Mouse (Mus musculus) limb, embryonic 15.5 days (tissue): Measurements from ENCODE around the gene Flnb. TPM values are rescaled to one million over a fixed set of nuclear protein-coding genes. Genes with fewer than 3 reads are reported as not detected.

Source experiments
- ATAC-seq: fragments of 200-750 bp; cut with Nextera tagmentation; 2 replicates; pipeline ENCODE4 v1.8.0; 2017; ENCODE audit warnings: low read depth, moderate TSS enrichment; ENCODE audit not compliant: insufficient number of reproducible peaks, low FRiP score, low TSS enrichment
- H3K27ac ChIP-seq: fragments of 300-500 bp; sonication (generic); 2 replicates; pipeline ENCODE4 v1.5.1; 2015; ENCODE audit warnings: moderate library complexity, mild to moderate bottlenecking, inconsistent platforms
- H3K27me3 ChIP-seq: fragments of 300-500 bp; sonication (generic); 2 replicates; pipeline ENCODE4 v1.6.1; 2015; ENCODE audit warnings: inconsistent platforms
- H3K36me3 ChIP-seq: fragments of 300-500 bp; sonication (generic); 2 replicates; pipeline ENCODE4 v1.6.1; 2015; ENCODE audit warnings: inconsistent platforms
- H3K4me1 ChIP-seq: fragments of 300-500 bp; sonication (generic); 2 replicates; pipeline ENCODE4 v1.6.1; 2015; ENCODE audit warnings: inconsistent platforms
- H3K4me2 ChIP-seq: fragments of 300-500 bp; sonication (generic); 2 replicates; pipeline ENCODE4 v1.6.1; 2015; ENCODE audit warnings: mild to moderate bottlenecking, inconsistent platforms
- H3K4me3 ChIP-seq: fragments of 300-500 bp; sonication (generic); 2 replicates; pipeline ENCODE4 v1.5.1; 2015; ENCODE audit warnings: mild to moderate bottlenecking, inconsistent platforms
- H3K9ac ChIP-seq: fragments of 300-500 bp; sonication (generic); 2 replicates; pipeline ENCODE4 v1.6.1; 2015; ENCODE audit warnings: inconsistent platforms
- H3K9me3 ChIP-seq: fragments of 300-500 bp; sonication (generic); 2 replicates; pipeline ENCODE4 v1.6.1; 2016; ENCODE audit warnings: inconsistent platforms
- WGBS: fragments of 180-500 bp; shearing (Covaris S2); methylation state at CpG from one replicate; pipeline ENCODE4 v1.1.7; 2015; 5-methylcytosine and 5-hydroxymethylcytosine counted together
- polyA plus RNA-seq: library from polyadenylated mRNA; unstranded; fragments of >200 nt; fragmentation: Nextera tagmentation; extraction: Ambion mirVana; gene quantifications from 2 replicates; pipeline ENCODE4 v1.2.1, GENCODE M21; 2015

The Flnb gene
- polyA plus RNA-seq, 1 experiment from 2014 or later: 33.0 TPM

DNA sequence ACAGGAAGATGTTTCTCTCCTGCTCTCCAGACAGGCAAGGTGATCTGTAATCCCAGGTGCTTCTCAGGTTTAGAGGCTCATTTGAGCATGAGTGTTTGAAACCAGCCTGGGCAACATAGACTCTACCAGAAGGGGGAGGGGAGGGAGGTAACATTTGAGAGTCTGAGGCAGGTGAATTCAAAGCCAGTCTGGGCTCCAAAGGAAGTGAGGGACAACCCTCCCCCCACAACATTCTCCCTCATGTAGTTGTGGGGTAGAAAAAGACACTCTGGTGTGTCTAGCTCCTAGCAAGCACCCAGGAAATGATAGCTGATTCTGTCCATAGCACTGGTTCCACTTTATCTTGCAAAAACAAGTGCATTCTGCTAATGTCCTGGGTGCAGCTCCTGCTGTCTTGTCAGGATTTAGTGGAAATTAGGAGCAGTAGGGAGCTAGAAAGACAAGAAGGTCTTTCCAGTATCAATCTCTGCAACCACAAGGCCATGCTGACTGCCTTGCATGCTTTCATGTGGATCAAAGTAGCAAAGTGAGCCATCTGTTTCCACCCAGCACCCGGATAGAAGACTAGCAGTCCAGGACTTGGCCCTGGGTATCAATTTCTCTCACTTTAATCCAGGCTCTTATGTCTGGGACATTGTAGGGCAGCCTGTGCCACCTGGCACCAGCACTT lies 14.1 kb downstream of the Flnb start:
- H3K4me1 ChIP-seq: peaks cover 25% of the 10 kb centered on the region

DNA sequence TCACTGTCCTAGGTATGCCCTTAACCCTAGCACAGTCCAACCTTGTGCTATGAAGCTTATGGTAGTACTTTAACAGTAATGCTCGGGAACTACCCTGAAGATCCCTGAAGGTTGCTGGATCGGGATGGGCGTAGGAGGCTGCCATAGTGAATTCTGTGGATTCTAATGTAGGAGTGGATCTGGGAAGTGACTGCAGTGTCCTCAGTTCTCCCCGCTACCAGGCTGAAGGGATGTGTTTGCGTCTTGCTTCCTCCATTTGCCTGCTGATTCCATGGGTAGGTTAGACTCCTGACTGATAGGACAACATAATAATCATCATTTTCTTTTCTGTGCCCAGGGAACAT lies 14.7 kb downstream of the Flnb start:
- Histone ChIP-seq H3K4me2 (no peak overlapping the region), H3K9me3 (no peaks in the 10 kb centered on the region; the same call in 1 of the 2 replicates), H3K4me3 (no peak overlapping the region), H3K27ac (no peak overlapping the region), H3K4me1 (peaks cover 22% of the 10 kb centered on the region), H3K36me3 (no peaks in the 10 kb centered on the region), H3K27me3 (no peaks in the 10 kb centered on the region), H3K9ac (no peak overlapping the region)
- WGBS: 90% methylated on average over 5 of the region's 5 CpGs
- ATAC-seq: no peak

More for the DNA sequence above, 14.1 kb downstream of the Flnb start:
- H3K9me3 ChIP-seq: no peaks in the 10 kb centered on the region; the same call in 1 of the 2 replicates
- no peak overlapping the region for H3K27ac ChIP-seq
- no peak overlapping the region for H3K4me3 ChIP-seq
- no peaks in the 10 kb centered on the region for H3K36me3 ChIP-seq
- 29% methylated on average over 1 of the region's 1 CpGs for WGBS
- no peak overlapping the region for H3K9ac ChIP-seq
- no peak overlapping the region for H3K4me2 ChIP-seq
- H3K27me3 ChIP-seq: no peaks in the 10 kb centered on the region
- no peak for ATAC-seq

DNA sequence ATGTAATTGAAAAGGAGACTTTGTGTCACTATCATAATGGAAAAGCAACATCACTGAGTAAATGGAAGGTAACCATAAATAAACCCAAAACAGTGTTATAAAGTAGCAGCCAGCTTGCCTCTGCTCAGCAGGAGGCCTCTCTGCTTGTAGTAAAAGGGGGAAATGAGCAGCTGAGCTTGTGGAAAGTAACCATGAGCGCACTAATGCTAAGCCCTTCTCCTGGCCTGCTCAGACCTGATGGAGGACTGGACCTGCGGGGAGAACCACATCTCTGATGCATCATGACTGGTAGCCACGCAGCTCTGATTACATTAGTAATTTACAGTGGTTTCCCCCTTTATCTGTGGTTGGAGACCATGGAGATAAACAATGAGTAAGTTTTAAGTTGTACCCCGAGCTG lies 15.7 kb downstream of the Flnb start:
- H3K27me3 ChIP-seq: no peaks in the 10 kb centered on the region
- peaks cover 21% of the 10 kb centered on the region for H3K4me1 ChIP-seq
- WGBS: 40% methylated on average over 4 of the region's 4 CpGs
- ATAC-seq: no peak
- H3K27ac ChIP-seq: no peak overlapping the region
- H3K9ac ChIP-seq: no peak overlapping the region
- H3K4me2 ChIP-seq: no peak overlapping the region
- no peaks in the 10 kb centered on the region; the same call in 1 of the 2 replicates for H3K9me3 ChIP-seq
- no peaks in the 10 kb centered on the region for H3K36me3 ChIP-seq
- no peak overlapping the region for H3K4me3 ChIP-seq

- Histone ChIP-seq H3K36me3 (no peaks in the 10 kb centered on the region), H3K27ac (no peak overlapping the region), H3K9me3 (no peaks in the 10 kb centered on the region), H3K27me3 (no peaks in the 10 kb centered on the region), H3K4me2 (no peak overlapping the region), H3K4me1 (peaks cover 25% of the 10 kb centered on the region), H3K4me3 (no peak overlapping the region), H3K9ac (no peak overlapping the region)
- no peak for ATAC-seq
- WGBS: 75% methylated on average over 5 of the region's 5 CpGs
These were observed 20.9 kb downstream of the Flnb start for GRCm38 (mm10) chr14:7838564-7839089.

- no peaks in the 10 kb centered on the region for H3K27me3 ChIP-seq
- no peak overlapping the region for H3K4me2 ChIP-seq
- WGBS: 50% methylated on average over 8 of the region's 8 CpGs
- peaks cover 33% of the 10 kb centered on the region for H3K4me1 ChIP-seq
- H3K36me3 ChIP-seq: no peaks in the 10 kb centered on the region
- H3K9me3 ChIP-seq: no peaks in the 10 kb centered on the region
- H3K4me3 ChIP-seq: no peak overlapping the region
- ATAC-seq: no peak
- no peak overlapping the region for H3K9ac ChIP-seq
- no peak overlapping the region for H3K27ac ChIP-seq
These were observed 22.3 kb downstream of the Flnb start for GRCm38 (mm10) chr14:7839950-7840514.

DNA sequence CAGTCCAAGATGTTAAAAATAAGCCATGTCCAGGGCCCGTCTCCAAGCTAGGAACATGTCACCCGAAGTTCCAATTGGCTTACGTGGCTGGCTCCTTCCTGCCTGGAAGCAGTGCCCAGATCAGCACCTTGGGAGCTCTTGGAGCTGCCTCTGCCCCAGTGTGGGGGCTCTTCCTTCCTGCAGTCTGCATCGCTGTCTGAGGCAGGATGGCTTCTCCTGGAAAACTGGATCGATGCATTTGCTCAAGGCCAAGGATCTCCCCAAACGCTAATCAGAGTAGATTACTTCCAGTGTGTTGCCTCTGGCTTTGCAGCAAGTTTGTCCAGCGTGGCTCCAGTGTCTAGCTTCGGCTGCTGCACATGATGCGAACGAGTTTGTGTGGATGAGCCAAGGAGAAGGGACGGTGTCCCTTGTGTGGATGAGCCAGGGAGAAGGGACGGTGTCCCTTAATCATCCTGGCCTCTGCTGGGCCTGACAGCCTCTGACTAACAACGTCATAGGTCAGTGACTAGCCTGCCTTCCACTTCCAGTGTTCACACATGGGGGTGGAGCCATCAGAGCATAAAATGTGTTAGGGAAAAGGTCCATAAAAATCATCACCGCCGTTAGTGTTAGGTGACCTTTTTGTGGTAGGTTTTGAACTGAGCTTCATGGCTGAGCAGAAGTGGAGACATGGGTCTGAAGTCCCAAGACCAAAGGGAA lies 25.0 kb downstream of the Flnb start:
- WGBS: 43% methylated on average over 15 of the region's 15 CpGs
- Histone ChIP-seq H3K4me3 (no peak overlapping the region), H3K4me1 (peaks cover 41% of the 10 kb centered on the region), H3K36me3 (no peaks in the 10 kb centered on the region), H3K27me3 (no peaks in the 10 kb centered on the region), H3K4me2 (peak overlapping the region; percentile 3; the same call in 1 of the 2 replicates), H3K9me3 (no peaks in the 10 kb centered on the region), H3K9ac (no peak overlapping the region), H3K27ac (peak overlapping the region; percentile 68)
- ATAC-seq: no peak; the same call in 1 of the 2 replicates

DNA sequence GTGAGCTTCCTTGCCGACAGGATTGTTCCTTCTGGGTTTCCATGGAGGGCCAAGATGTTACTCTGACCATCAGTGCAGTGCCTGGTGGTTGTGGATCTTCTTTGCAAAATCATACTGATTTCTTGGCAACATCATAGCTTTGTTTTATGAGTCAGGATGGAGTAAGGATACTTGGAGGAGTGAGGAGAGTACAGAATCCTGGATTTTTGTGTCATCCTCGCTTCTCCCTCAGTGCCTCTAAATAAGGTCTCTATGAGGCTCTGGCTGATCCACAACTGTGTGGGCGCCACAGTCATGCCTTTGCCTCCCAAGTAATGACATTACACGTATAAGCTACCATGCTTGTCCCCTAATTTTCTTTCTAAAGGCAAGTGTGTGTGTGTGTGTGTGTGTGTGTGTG lies 28.9 kb downstream of the Flnb start:
- H3K4me1 ChIP-seq: peaks cover 64% of the 10 kb centered on the region
- 72% methylated on average over 4 of the region's 4 CpGs for WGBS
- H3K4me3 ChIP-seq: no peak overlapping the region
- H3K4me2 ChIP-seq: no peak overlapping the region
- no peak overlapping the region for H3K27ac ChIP-seq
- H3K9me3 ChIP-seq: no peaks in the 10 kb centered on the region
- no peak for ATAC-seq
- H3K27me3 ChIP-seq: no peaks in the 10 kb centered on the region
- no peak overlapping the region for H3K9ac ChIP-seq
- no peaks in the 10 kb centered on the region for H3K36me3 ChIP-seq

- no peaks in the 10 kb centered on the region for H3K27me3 ChIP-seq
- no peak overlapping the region for H3K4me3 ChIP-seq
- ATAC-seq: peak; percentile 59
- no peak overlapping the region for H3K9ac ChIP-seq
- H3K27ac ChIP-seq: peak overlapping the region; percentile 64
- WGBS: 17% methylated on average over 5 of the region's 5 CpGs
- no peaks in the 10 kb centered on the region for H3K36me3 ChIP-seq
- peaks cover 63% of the 10 kb centered on the region for H3K4me1 ChIP-seq
- H3K4me2 ChIP-seq: no peak overlapping the region
- no peaks in the 10 kb centered on the region for H3K9me3 ChIP-seq
These were observed 30.0 kb downstream of the Flnb start for GRCm38 (mm10) chr14:7847746-7848232.

GRCm38 (mm10) chr14:7850913-7851312 lies 33.2 kb downstream of the Flnb start:
- peak overlapping the region; percentile 22; the same call in 1 of the 2 replicates for H3K27ac ChIP-seq

DNA sequence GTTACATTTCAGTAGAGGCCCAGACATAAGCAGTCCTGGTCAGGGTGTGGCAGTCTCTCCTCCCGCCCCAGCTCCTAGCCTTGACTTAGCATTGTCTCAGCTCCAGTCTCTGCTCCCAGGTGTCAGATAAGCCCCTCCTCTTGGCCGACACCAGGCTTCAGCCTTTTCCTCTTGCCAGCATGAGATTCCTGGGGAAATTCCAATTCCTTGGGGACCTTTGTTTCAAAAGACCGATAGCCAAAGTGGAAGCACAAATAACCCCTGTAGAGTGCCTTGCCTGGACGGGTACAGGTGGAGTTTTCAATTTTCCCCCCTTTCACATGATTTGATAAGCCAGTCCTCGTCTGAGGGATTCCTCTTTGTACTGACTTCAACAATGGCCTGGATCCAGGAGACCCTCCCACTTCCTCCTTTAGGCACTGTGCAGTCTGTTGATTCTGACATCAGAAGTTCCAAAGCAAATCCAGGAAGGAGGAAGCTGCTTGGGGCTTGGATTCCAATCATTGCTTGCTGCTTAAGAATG lies 33.8 kb downstream of the Flnb start:
- 0 out of 2 replicates have a peak, but pooled peaks have one; percentile 1 for ATAC-seq
- 21% methylated on average over 5 of the region's 5 CpGs for WGBS

More at GRCm38 (mm10) chr14:7850913-7851312, 33.2 kb downstream of the Flnb start:
- Histone ChIP-seq H3K36me3 (no peaks in the 10 kb centered on the region), H3K9ac (no peak overlapping the region), H3K4me3 (no peak overlapping the region), H3K9me3 (no peaks in the 10 kb centered on the region), H3K27me3 (no peaks in the 10 kb centered on the region), H3K4me1 (peaks cover 77% of the 10 kb centered on the region), H3K4me2 (no peak overlapping the region)
- WGBS: 64% methylated on average over 3 of the region's 3 CpGs
- no peak for ATAC-seq

GRCm38 (mm10) chr14:7853691-7854090 lies 35.9 kb downstream of the Flnb start:
- Histone ChIP-seq H3K27ac (peak overlapping the region; percentile 33), H3K9ac (no peak overlapping the region), H3K4me1 (peaks cover 77% of the 10 kb centered on the region), H3K36me3 (no peaks in the 10 kb centered on the region), H3K4me2 (no peak overlapping the region), H3K9me3 (no peaks in the 10 kb centered on the region), H3K4me3 (no peak overlapping the region), H3K27me3 (no peaks in the 10 kb centered on the region)
- 28% methylated on average over 11 of the region's 11 CpGs for WGBS
- ATAC-seq: peak; percentile 62; the same call in 1 of the 2 replicates

More for the DNA sequence above, 33.8 kb downstream of the Flnb start:
- Histone ChIP-seq H3K4me1 (peaks cover 82% of the 10 kb centered on the region), H3K27me3 (no peaks in the 10 kb centered on the region), H3K9ac (no peak overlapping the region), H3K27ac (peak overlapping the region; percentile 22; the same call in 1 of the 2 replicates), H3K9me3 (no peaks in the 10 kb centered on the region), H3K4me3 (no peak overlapping the region), H3K4me2 (no peak overlapping the region), H3K36me3 (no peaks in the 10 kb centered on the region)
